Mouse (Mus musculus): ENCODE results near the gene Lgals3bp. TPM values are rescaled to one million over a fixed set of nuclear protein-coding genes. Genes with fewer than 3 reads are reported as not detected.
A peak's percentile ranks its signal among the peaks of the same experiment; 100 is the strongest.

Gene Lgals3bp
- polyA plus RNA-seq (2015; fragmentation: Nextera tagmentation; extraction: Ambion mirVana), result 33.9 and 43.7 TPM in 2 replicates

- peak; percentile 86 for ATAC-seq (ENCODE audit: low read depth)
- H3K4me1 ChIP-seq (ENCODE audit: control insufficient read depth, low read depth, low read length), result peaks cover 15% of the 10 kb centered on the region
- peak within 1 kb of the TSS; percentile 30 for H3K4me3 ChIP-seq (ENCODE audit: low read depth, low read length)
- no peaks in the 10 kb centered on the region for H3K36me3 ChIP-seq (ENCODE audit: control insufficient read depth, insufficient read depth)
- no peaks in the 10 kb centered on the region for H3K27me3 ChIP-seq (ENCODE audit: control insufficient read depth, insufficient read depth, low read depth, low read length)
- H3K4me2 ChIP-seq (ENCODE audit: low read depth, low read length), result peak within 1 kb of the TSS; percentile 51
- no peaks in the 10 kb centered on the region for H3K9me3 ChIP-seq (replicated peaks; ENCODE audit: control insufficient read depth, low read length)
- H3K9ac ChIP-seq (ENCODE audit: low read depth, low read length), result peak within 1 kb of the TSS; percentile 25; the same call in 1 of the 2 replicates
- peak within 1 kb of the TSS; percentile 81 for H3K27ac ChIP-seq (ENCODE audit: low read length)
- 35% methylated on average over 7 of the region's 7 CpGs for WGBS (ENCODE audit: insufficient replicate concordance)
Measured at GRCm38 (mm10) chr11:118401760-118402280, at the start of gene Lgals3bp. Lgals3bp (minus strand) TSS chr11:118402092.

DNA sequence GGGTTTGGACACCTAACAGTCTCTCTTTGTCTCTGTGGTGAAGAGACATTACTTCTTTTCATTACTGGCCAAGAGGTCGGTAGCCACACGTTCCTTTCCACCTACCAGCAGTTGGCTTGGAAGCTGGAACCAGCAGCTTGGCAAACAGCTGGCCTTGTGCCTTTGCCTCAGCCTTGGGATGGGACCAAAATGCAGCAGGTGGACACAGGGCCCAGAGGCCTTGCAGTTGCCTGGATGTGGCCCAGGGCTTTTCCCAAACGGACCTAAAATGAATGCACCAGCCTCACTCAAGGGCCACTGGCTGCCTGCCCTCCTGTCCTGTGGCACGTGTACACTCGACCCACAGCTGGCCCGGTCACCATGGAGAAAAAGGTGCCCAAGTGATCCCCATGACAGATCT lies 49.3 kb upstream of the Lgals3bp start:
- Histone ChIP-seq H3K27ac (ENCODE audit: low read length) (no peak overlapping the region), H3K27me3 (ENCODE audit: control insufficient read depth, insufficient read depth, low read depth, low read length) (no peaks in the 10 kb centered on the region), H3K4me2 (ENCODE audit: low read depth, low read length) (no peak overlapping the region), H3K9me3 (replicated peaks; ENCODE audit: control insufficient read depth, low read length) (no peaks in the 10 kb centered on the region), H3K36me3 (ENCODE audit: control insufficient read depth, insufficient read depth) (no peaks in the 10 kb centered on the region), H3K4me3 (ENCODE audit: low read depth, low read length) (no peak overlapping the region), H3K4me1 (ENCODE audit: control insufficient read depth, low read depth, low read length) (no peaks in the 10 kb centered on the region), H3K9ac (ENCODE audit: low read depth, low read length) (no peak overlapping the region)
- no peak for ATAC-seq (ENCODE audit: low read depth)
- WGBS (ENCODE audit: insufficient replicate concordance), result 61% methylated on average over 6 of the region's 6 CpGs

- H3K27ac ChIP-seq (ENCODE audit: low read length), result no peak overlapping the region
- no peaks in the 10 kb centered on the region for H3K9me3 ChIP-seq (replicated peaks; ENCODE audit: control insufficient read depth, low read length)
- H3K9ac ChIP-seq (ENCODE audit: low read depth, low read length), result no peak overlapping the region
- H3K4me2 ChIP-seq (ENCODE audit: low read depth, low read length), result no peak overlapping the region
- WGBS (ENCODE audit: insufficient replicate concordance), result 67% methylated on average over 8 of the region's 8 CpGs
- no peaks in the 10 kb centered on the region for H3K27me3 ChIP-seq (ENCODE audit: control insufficient read depth, insufficient read depth, low read depth, low read length)
- ATAC-seq (ENCODE audit: low read depth), result no peak
- no peaks in the 10 kb centered on the region for H3K36me3 ChIP-seq (ENCODE audit: control insufficient read depth, insufficient read depth)
- H3K4me1 ChIP-seq (ENCODE audit: control insufficient read depth, low read depth, low read length), result no peaks in the 10 kb centered on the region
- no peak overlapping the region for H3K4me3 ChIP-seq (ENCODE audit: low read depth, low read length)
Measured at GRCm38 (mm10) chr11:118448385-118448784, 46.5 kb upstream of the Lgals3bp start.

GRCm38 (mm10) chr11:118447346-118447745 lies 45.5 kb upstream of the Lgals3bp start:
- H3K4me2 ChIP-seq (ENCODE audit: low read depth, low read length), result no peak overlapping the region
- no peak overlapping the region for H3K27ac ChIP-seq (ENCODE audit: low read length)
- no peak overlapping the region for H3K9ac ChIP-seq (ENCODE audit: low read depth, low read length)
- no peaks in the 10 kb centered on the region for H3K4me1 ChIP-seq (ENCODE audit: control insufficient read depth, low read depth, low read length)
- H3K36me3 ChIP-seq (ENCODE audit: control insufficient read depth, insufficient read depth), result no peaks in the 10 kb centered on the region
- no peak for ATAC-seq (ENCODE audit: low read depth)
- no peaks in the 10 kb centered on the region for H3K27me3 ChIP-seq (ENCODE audit: control insufficient read depth, insufficient read depth, low read depth, low read length)
- WGBS (ENCODE audit: insufficient replicate concordance), result 49% methylated on average over 4 of the region's 4 CpGs
- H3K4me3 ChIP-seq (ENCODE audit: low read depth, low read length), result no peak overlapping the region
- H3K9me3 ChIP-seq (replicated peaks; ENCODE audit: control insufficient read depth, low read length), result no peaks in the 10 kb centered on the region

- ATAC-seq (ENCODE audit: low read depth), result peak; percentile 53
- no peaks in the 10 kb centered on the region for H3K27me3 ChIP-seq (ENCODE audit: control insufficient read depth, insufficient read depth, low read depth, low read length)
- no peaks in the 10 kb centered on the region for H3K4me1 ChIP-seq (ENCODE audit: control insufficient read depth, low read depth, low read length)
- H3K9me3 ChIP-seq (replicated peaks; ENCODE audit: control insufficient read depth, low read length), result no peaks in the 10 kb centered on the region
- no peak overlapping the region for H3K27ac ChIP-seq (ENCODE audit: low read length)
- no peak overlapping the region for H3K4me2 ChIP-seq (ENCODE audit: low read depth, low read length)
- 10% methylated on average over 3 of the region's 3 CpGs for WGBS (ENCODE audit: insufficient replicate concordance)
- H3K9ac ChIP-seq (ENCODE audit: low read depth, low read length), result no peak overlapping the region
- H3K4me3 ChIP-seq (ENCODE audit: low read depth, low read length), result no peak overlapping the region
- H3K36me3 ChIP-seq (ENCODE audit: control insufficient read depth, insufficient read depth), result no peaks in the 10 kb centered on the region
Measured at GRCm38 (mm10) chr11:118445843-118446242, 44.0 kb upstream of the Lgals3bp start.

DNA sequence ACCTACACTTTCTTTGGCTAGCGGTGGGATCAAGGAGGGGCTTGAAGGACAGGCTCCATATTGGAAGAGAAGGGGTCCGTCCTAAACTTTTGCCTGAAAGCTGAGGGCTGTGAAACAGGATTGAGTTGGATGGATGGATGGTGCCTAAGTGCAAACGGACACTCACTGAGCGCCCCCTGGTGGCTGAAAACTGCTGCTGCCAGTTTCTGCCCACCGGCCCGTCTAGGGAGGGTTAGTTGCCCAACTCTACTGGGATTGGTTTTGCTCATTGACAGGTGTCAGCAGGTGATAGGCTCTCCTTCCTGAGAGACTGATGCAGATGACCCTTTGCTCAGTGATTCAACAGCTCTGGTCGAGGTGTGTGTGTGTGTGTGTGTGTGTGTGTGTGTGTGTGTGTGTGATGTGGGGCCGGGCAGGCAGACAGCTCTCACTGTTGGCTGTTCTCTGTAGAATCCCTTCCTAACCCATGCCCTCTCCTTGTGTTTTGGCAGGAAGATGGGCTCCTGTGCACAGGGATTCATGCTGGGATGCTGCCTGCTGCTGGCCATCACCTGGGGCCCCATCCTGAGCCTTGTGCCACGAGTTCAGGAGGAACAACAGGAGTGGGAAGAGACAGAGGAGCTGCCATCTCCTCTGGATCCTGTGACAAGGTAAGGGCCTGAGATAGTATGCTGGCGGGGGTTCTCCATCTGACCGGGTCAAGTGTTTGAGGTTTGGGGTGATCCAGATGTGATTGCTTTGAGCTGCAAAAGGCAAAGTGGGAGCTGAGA lies 41.5 kb upstream of the Lgals3bp start:
- WGBS (ENCODE audit: insufficient replicate concordance), result 31% methylated on average over 11 of the region's 11 CpGs
- no peaks in the 10 kb centered on the region for H3K4me1 ChIP-seq (ENCODE audit: control insufficient read depth, low read depth, low read length)
- H3K27ac ChIP-seq (ENCODE audit: low read length), result no peak overlapping the region
- H3K9ac ChIP-seq (ENCODE audit: low read depth, low read length), result no peak overlapping the region
- H3K36me3 ChIP-seq (ENCODE audit: control insufficient read depth, insufficient read depth), result no peaks in the 10 kb centered on the region
- H3K27me3 ChIP-seq (ENCODE audit: control insufficient read depth, insufficient read depth, low read depth, low read length), result no peaks in the 10 kb centered on the region
- ATAC-seq (ENCODE audit: low read depth), result 0 out of 2 replicates have a peak, but pooled peaks have one; percentile 9
- no peak overlapping the region for H3K4me2 ChIP-seq (ENCODE audit: low read depth, low read length)
- no peak overlapping the region for H3K4me3 ChIP-seq (ENCODE audit: low read depth, low read length)
- no peaks in the 10 kb centered on the region for H3K9me3 ChIP-seq (replicated peaks; ENCODE audit: control insufficient read depth, low read length)

- no peak for ATAC-seq (ENCODE audit: low read depth)
- WGBS (ENCODE audit: insufficient replicate concordance), result 65% methylated on average over 13 of the region's 13 CpGs
- Histone ChIP-seq H3K27me3 (ENCODE audit: control insufficient read depth, insufficient read depth, low read depth, low read length) (no peaks in the 10 kb centered on the region), H3K9me3 (replicated peaks; ENCODE audit: control insufficient read depth, low read length) (no peaks in the 10 kb centered on the region), H3K36me3 (ENCODE audit: control insufficient read depth, insufficient read depth) (no peaks in the 10 kb centered on the region), H3K4me3 (ENCODE audit: low read depth, low read length) (no peak overlapping the region), H3K4me2 (ENCODE audit: low read depth, low read length) (no peak overlapping the region), H3K9ac (ENCODE audit: low read depth, low read length) (no peak overlapping the region), H3K4me1 (ENCODE audit: control insufficient read depth, low read depth, low read length) (no peaks in the 10 kb centered on the region), H3K27ac (ENCODE audit: low read length) (no peak overlapping the region)
Measured at GRCm38 (mm10) chr11:118442691-118443090, 40.8 kb upstream of the Lgals3bp start.

DNA sequence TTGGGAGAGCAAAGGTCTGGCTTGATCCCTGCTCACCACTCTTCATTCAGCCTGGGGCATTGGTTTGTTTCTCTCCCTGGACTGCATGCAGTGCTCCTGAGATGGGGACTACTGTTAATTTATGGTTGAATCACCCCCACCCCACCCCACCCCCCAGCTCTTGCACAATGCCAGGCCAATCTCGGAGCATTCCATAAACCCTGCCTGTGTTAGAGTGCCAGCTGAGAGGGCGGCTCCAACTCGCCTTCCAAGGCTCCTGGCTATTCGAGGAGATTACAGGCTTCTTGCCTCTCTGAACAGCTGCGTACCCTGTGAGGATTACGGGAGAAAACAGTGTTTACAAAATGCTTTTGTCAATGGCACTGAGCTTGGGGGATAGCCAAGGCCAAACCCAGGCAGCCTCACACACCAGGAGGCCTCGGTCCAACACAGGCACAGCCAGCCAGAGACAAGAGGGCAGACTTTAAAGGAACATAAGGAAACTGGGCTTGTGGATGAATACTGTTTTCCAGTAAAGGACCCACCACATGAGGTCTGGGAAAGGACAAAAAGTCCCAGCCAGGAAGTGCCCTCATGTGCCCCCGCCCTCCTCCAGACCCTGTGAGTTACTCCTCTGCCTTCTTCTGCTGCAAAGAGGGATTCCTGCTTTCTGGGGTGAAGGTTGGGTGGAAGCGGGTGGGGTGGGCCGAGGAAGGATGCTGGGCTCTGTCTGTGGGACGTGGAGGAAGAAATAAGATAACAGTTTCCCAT lies 36.9 kb upstream of the Lgals3bp start:
- no peak overlapping the region for H3K27ac ChIP-seq (ENCODE audit: low read length)
- 42% methylated on average over 11 of the region's 11 CpGs for WGBS (ENCODE audit: insufficient replicate concordance)
- no peaks in the 10 kb centered on the region; the same call in 1 of the 2 replicates for H3K27me3 ChIP-seq (ENCODE audit: control insufficient read depth, insufficient read depth, low read depth, low read length)
- H3K9ac ChIP-seq (ENCODE audit: low read depth, low read length), result no peak overlapping the region
- no peaks in the 10 kb centered on the region for H3K36me3 ChIP-seq (ENCODE audit: control insufficient read depth, insufficient read depth)
- ATAC-seq (ENCODE audit: low read depth), result peak; percentile 45; the same call in 1 of the 2 replicates
- H3K4me1 ChIP-seq (ENCODE audit: control insufficient read depth, low read depth, low read length), result no peaks in the 10 kb centered on the region
- H3K9me3 ChIP-seq (replicated peaks; ENCODE audit: control insufficient read depth, low read length), result no peaks in the 10 kb centered on the region
- no peak overlapping the region for H3K4me3 ChIP-seq (ENCODE audit: low read depth, low read length)
- H3K4me2 ChIP-seq (ENCODE audit: low read depth, low read length), result no peak overlapping the region
